Mouse (Mus musculus) lung, embryonic 16.5 days (tissue): ENCODE results near the gene Podxl2. TPM values are rescaled to one million over a fixed set of nuclear protein-coding genes. Genes with fewer than 3 reads are reported as not detected.

Source experiments
- ATAC-seq: fragments of 200-750 bp; cut with Nextera tagmentation; 2 replicates; pipeline ENCODE4 v1.8.0; 2017; ENCODE audit warnings: low read depth, mild to moderate bottlenecking, moderate library complexity
- H3K27ac ChIP-seq: fragments of 300-500 bp; sonication (generic); 2 replicates; pipeline ENCODE4 v1.5.1; 2014; ENCODE audit warnings: mild to moderate bottlenecking, control low read depth, low read length
- H3K27me3 ChIP-seq: fragments of 300-500 bp; sonication (generic); 2 replicates; pipeline ENCODE4 v1.6.1; 2014; ENCODE audit warnings: low read depth, low read length, mixed read lengths; ENCODE audit not compliant: control insufficient read depth, insufficient read depth
- H3K36me3 ChIP-seq: fragments of 300-500 bp; sonication (generic); 2 replicates; pipeline ENCODE4 v1.6.1; 2014; ENCODE audit warnings: low read length; ENCODE audit not compliant: control insufficient read depth, insufficient read depth
- H3K4me1 ChIP-seq: fragments of 300-500 bp; sonication (generic); replicated peaks from 2 replicates; pipeline ENCODE4 v1.6.1; 2014; ENCODE audit warnings: low read length, mixed read lengths; ENCODE audit not compliant: control insufficient read depth, insufficient read depth
- H3K4me2 ChIP-seq: fragments of 300-500 bp; sonication (generic); 2 replicates; pipeline ENCODE4 v1.6.1; 2014; ENCODE audit warnings: low read depth, low read length, control low read depth
- H3K4me3 ChIP-seq: fragments of 300-500 bp; sonication (generic); 2 replicates; pipeline ENCODE4 v1.5.1; 2014; ENCODE audit warnings: mild to moderate bottlenecking, low read length, control low read depth
- H3K9ac ChIP-seq: fragments of 300-500 bp; sonication (generic); 2 replicates; pipeline ENCODE4 v1.6.1; 2014; ENCODE audit warnings: low read length, control low read depth
- H3K9me3 ChIP-seq: fragments of 300-500 bp; sonication (generic); 2 replicates; pipeline ENCODE4 v1.6.1; 2016; ENCODE audit warnings: low read length; ENCODE audit not compliant: control insufficient read depth
- WGBS: fragments of 180-500 bp; shearing (Covaris S2); extraction: QIAGEN DNeasy Blood & Tissue Kit; methylation state at CpG from one replicate; pipeline ENCODE4 v1.1.7; 2014; 5-methylcytosine and 5-hydroxymethylcytosine counted together
- polyA plus RNA-seq: library from polyadenylated mRNA; unstranded; fragments of >200 nt; fragmentation: Nextera tagmentation; extraction: Ambion mirVana; gene quantifications from 2 replicates; pipeline ENCODE4 v1.2.1, GENCODE M21; 2015

The Podxl2 gene
- polyA plus RNA-seq, 1 experiment from 2014 or later, result 35.1 TPM

GRCm38 (mm10) chr6:88816913-88817312 is 57.9 kb downstream of the Podxl2 start:
- Histone ChIP-seq H3K36me3 (no peaks in the 10 kb centered on the region), H3K4me1 (peaks cover 19% of the 10 kb centered on the region), H3K9ac (no peak overlapping the region), H3K9me3 (no peaks in the 10 kb centered on the region), H3K4me3 (no peak overlapping the region), H3K27me3 (no peaks in the 10 kb centered on the region), H3K4me2 (no peak overlapping the region), H3K27ac (no peak overlapping the region)
- 81% methylated on average over 3 of the region's 3 CpGs for WGBS
- ATAC-seq, result no peak

- no peak for ATAC-seq
Measured at GRCm38 (mm10) chr6:88815489-88815888, 59.4 kb downstream of the Podxl2 start.

GRCm38 (mm10) chr6:88815036-88815435 is 59.8 kb downstream of the Podxl2 start:
- no peak for ATAC-seq
- no peak overlapping the region for H3K4me3 ChIP-seq
- H3K36me3 ChIP-seq, result no peaks in the 10 kb centered on the region
- no peaks in the 10 kb centered on the region for H3K9me3 ChIP-seq
- no peak overlapping the region for H3K27ac ChIP-seq
- no peak overlapping the region for H3K4me2 ChIP-seq
- WGBS, result 79% methylated on average over 3 of the region's 3 CpGs
- H3K4me1 ChIP-seq, result peaks cover 19% of the 10 kb centered on the region
- H3K9ac ChIP-seq, result no peak overlapping the region
- H3K27me3 ChIP-seq, result no peaks in the 10 kb centered on the region

More at GRCm38 (mm10) chr6:88815489-88815888, 59.4 kb downstream of the Podxl2 start:
- WGBS, result 85% methylated on average over 3 of the region's 3 CpGs
- H3K36me3 ChIP-seq, result no peaks in the 10 kb centered on the region
- no peak overlapping the region for H3K27ac ChIP-seq
- H3K9ac ChIP-seq, result no peak overlapping the region
- H3K4me2 ChIP-seq, result no peak overlapping the region
- H3K9me3 ChIP-seq, result no peaks in the 10 kb centered on the region
- no peaks in the 10 kb centered on the region for H3K27me3 ChIP-seq
- peaks cover 15% of the 10 kb centered on the region for H3K4me1 ChIP-seq
- no peak overlapping the region for H3K4me3 ChIP-seq

- Histone ChIP-seq H3K4me2 (no peak overlapping the region), H3K27ac (no peak overlapping the region), H3K4me1 (peaks cover 31% of the 10 kb centered on the region), H3K9me3 (no peaks in the 10 kb centered on the region), H3K27me3 (no peaks in the 10 kb centered on the region), H3K4me3 (no peak overlapping the region), H3K9ac (no peak overlapping the region), H3K36me3 (no peaks in the 10 kb centered on the region)
- WGBS, result 71% methylated on average over 10 of the region's 10 CpGs
- ATAC-seq, result no peak
Measured at GRCm38 (mm10) chr6:88813832-88814231, 61.0 kb downstream of the Podxl2 start.

- Histone ChIP-seq H3K27me3 (no peaks in the 10 kb centered on the region), H3K4me1 (peaks cover 34% of the 10 kb centered on the region), H3K4me3 (no peak overlapping the region), H3K27ac (peak overlapping the region; percentile 23), H3K4me2 (no peak overlapping the region), H3K9me3 (no peaks in the 10 kb centered on the region), H3K9ac (no peak overlapping the region), H3K36me3 (no peaks in the 10 kb centered on the region)
- WGBS, result 75% methylated on average over 3 of the region's 3 CpGs
- no peak for ATAC-seq
Measured at GRCm38 (mm10) chr6:88812886-88813285, 62.0 kb downstream of the Podxl2 start.

- ATAC-seq, result peak; percentile 55
- 34% methylated on average over 7 of the region's 7 CpGs for WGBS
- H3K27ac ChIP-seq, result peak overlapping the region; percentile 51
- peaks cover 34% of the 10 kb centered on the region for H3K4me1 ChIP-seq
- no peak overlapping the region for H3K4me2 ChIP-seq
- no peak overlapping the region for H3K9ac ChIP-seq
- H3K27me3 ChIP-seq, result no peaks in the 10 kb centered on the region
- H3K9me3 ChIP-seq, result no peaks in the 10 kb centered on the region
- H3K36me3 ChIP-seq, result no peaks in the 10 kb centered on the region
- no peak overlapping the region for H3K4me3 ChIP-seq
Measured at GRCm38 (mm10) chr6:88811880-88812400, 62.9 kb downstream of the Podxl2 start.

- Histone ChIP-seq H3K4me3 (no peak overlapping the region), H3K9ac (no peak overlapping the region), H3K27me3 (no peaks in the 10 kb centered on the region), H3K4me1 (peaks cover 34% of the 10 kb centered on the region), H3K27ac (peak overlapping the region; percentile 51), H3K4me2 (no peak overlapping the region), H3K9me3 (no peaks in the 10 kb centered on the region), H3K36me3 (no peaks in the 10 kb centered on the region)
- ATAC-seq, result peak; percentile 54; the same call in 1 of the 2 replicates
- WGBS, result 38% methylated on average over 7 of the region's 7 CpGs
Measured at GRCm38 (mm10) chr6:88811396-88811795, 63.4 kb downstream of the Podxl2 start.

GRCm38 (mm10) chr6:88810291-88810690 is 64.6 kb downstream of the Podxl2 start:
- WGBS, result 41% methylated on average over 3 of the region's 3 CpGs
- no peaks in the 10 kb centered on the region for H3K36me3 ChIP-seq
- H3K4me1 ChIP-seq, result peaks cover 34% of the 10 kb centered on the region
- H3K9me3 ChIP-seq, result no peaks in the 10 kb centered on the region
- no peak for ATAC-seq
- no peak overlapping the region for H3K4me2 ChIP-seq
- no peak overlapping the region for H3K4me3 ChIP-seq
- no peaks in the 10 kb centered on the region for H3K27me3 ChIP-seq
- H3K27ac ChIP-seq, result no peak overlapping the region
- no peak overlapping the region for H3K9ac ChIP-seq

GRCm38 (mm10) chr6:88809091-88810037 is 65.5 kb downstream of the Podxl2 start:
- Histone ChIP-seq H3K4me3 (no peak overlapping the region), H3K4me2 (no peak overlapping the region), H3K9ac (no peak overlapping the region), H3K9me3 (no peaks in the 10 kb centered on the region), H3K4me1 (peaks cover 34% of the 10 kb centered on the region), H3K27ac (peak overlapping the region; percentile 9; the same call in 1 of the 2 replicates), H3K36me3 (no peaks in the 10 kb centered on the region), H3K27me3 (no peaks in the 10 kb centered on the region)
- ATAC-seq, result peak; percentile 17; the same call in 1 of the 2 replicates
- 32% methylated on average over 23 of the region's 23 CpGs for WGBS
